13 mouse cellular contexts compared by ENCODE assay signal in genomic region chr4:118147547-118148316, GRCm38 (mm10). TPM values are rescaled to one million over a fixed set of nuclear protein-coding genes. Genes with fewer than 3 reads are reported as not detected.
DNase-seq lines count a peak whose midpoint lies in the region; ATAC-seq and TF ChIP-seq lines count a peak whose summit lies in the region.
"Had no signal": no experiment of that assay in that cellular context is flagged by ENCODE, and none has a peak within 500 bp of the region (broad histone marks: within the 10 kb centered on the region; RNA-seq: fewer than 3 reads in every experiment).

No protein-coding gene starts in this region.

- WGBS in heart, embryonic 11.5 days (ENCODE audit: insufficient replicate concordance): 87% methylated on average over 19 of the region's 19 CpGs
- WGBS in hindbrain, postnatal 0 days: 72% methylated on average over 19 of the region's 19 CpGs

- H3K9ac ChIP-seq in heart, embryonic 11.5 days (ENCODE audit: low read depth, low read length): no peak overlapping the region
- H3K9ac ChIP-seq in hindbrain, postnatal 0 days (replicated peaks; ENCODE audit: low read length): no peak overlapping the region

- H3K36me3 ChIP-seq in heart, embryonic 11.5 days (ENCODE audit: control insufficient read depth, insufficient read depth, low read length): peaks cover 72% of the 10 kb centered on the region
- peaks cover 78% of the 10 kb centered on the region for H3K36me3 ChIP-seq in hindbrain, postnatal 0 days (ENCODE audit: insufficient read depth, low read length)

- no peaks in the 10 kb centered on the region for H3K4me1 ChIP-seq in heart, embryonic 11.5 days (ENCODE audit: control insufficient read depth, insufficient read depth, low read length)
- no peaks in the 10 kb centered on the region for H3K4me1 ChIP-seq in hindbrain, postnatal 0 days (ENCODE audit: insufficient read depth, low read length)

- no peak overlapping the region for H3K27ac ChIP-seq in heart, embryonic 11.5 days (ENCODE audit: low read depth, low read length)
- peak overlapping the region; percentile 16; the same call in 1 of the 2 replicates for H3K27ac ChIP-seq in hindbrain, postnatal 0 days
- H3K27ac ChIP-seq: stomach, postnatal 0 days had no signal

- H3K4me2 ChIP-seq in heart, embryonic 11.5 days: no peak overlapping the region
- no peak overlapping the region for H3K4me2 ChIP-seq in hindbrain, postnatal 0 days (ENCODE audit: low read depth, low read length)

- H3K4me3 ChIP-seq in heart, embryonic 11.5 days (ENCODE audit: low read depth, low read length): no peak overlapping the region
- H3K4me3 ChIP-seq in hindbrain, postnatal 0 days (ENCODE audit: low read length): no peak overlapping the region
- H3K4me3 ChIP-seq: myocyte had no signal

- H3K9me3 ChIP-seq in heart, embryonic 11.5 days (replicated peaks; ENCODE audit: control insufficient read depth, low read length): no peaks in the 10 kb centered on the region
- H3K9me3 ChIP-seq in hindbrain, postnatal 0 days (ENCODE audit: low read length): no peaks in the 10 kb centered on the region

- H3K27me3 ChIP-seq in heart, embryonic 11.5 days (ENCODE audit: control insufficient read depth, insufficient read depth, low read length): no peaks in the 10 kb centered on the region
- H3K27me3 ChIP-seq in hindbrain, postnatal 0 days (ENCODE audit: insufficient read depth, low read length): no peaks in the 10 kb centered on the region

- no peak for ATAC-seq in heart, embryonic 11.5 days (replicated peaks; ENCODE audit: insufficient number of reproducible peaks, low FRiP score, low TSS enrichment)
- peak; percentile 64 for ATAC-seq in hindbrain, postnatal 0 days
- no peak for ATAC-seq in erythroblast, adult 5-6 weeks (replicated peaks; ENCODE audit: low FRiP score, poor library complexity, severe bottlenecking)
- ATAC-seq: forebrain, embryonic 16.5 days had no signal

- peak; percentile 77 to 86 for DNase-seq in heart, adult 18-20 months
- peak; percentile 70 for DNase-seq in right cerebral cortex, adult 18-20 months
- DNase-seq in right cerebral cortex, postnatal 10 days (ENCODE audit: low spot score in 2 of 2): no peak
- DNase-seq in hindbrain, postnatal 0 days (ENCODE audit: low spot score): peak; percentile 52
- DNase-seq in telencephalon, adult 2 months (ENCODE audit: low read depth, low spot score): peak; percentile 86
- no peak for DNase-seq in lung, postnatal 36 days
- DNase-seq: lung, postnatal 14 days; right cerebral cortex, postnatal 14 days had no signal

- no peak for TF ChIP-seq CTCF in hindbrain, postnatal 0 days (IDR thresholded peaks at IDR 0.05; ENCODE audit: low read depth)

RNA-seq across cellular contexts. Expression of gene St3gal3, which starts 13.0 kb away (rescaled TPM):
- total RNA-seq in heart, adult 18-20 months (2021): 10 to 100 TPM; 55.9 to 57.6 TPM
- 5.2 and 6.9 TPM in 2 replicates for polyA plus RNA-seq in heart, embryonic 11.5 days (2014; fragmentation: Nextera tagmentation; extraction: Ambion mirVana)
- total RNA-seq in hindbrain, postnatal 0 days (2014; rRNA removed): 50.2 and 50.9 TPM in 2 replicates
- polyA plus RNA-seq in hindbrain, postnatal 0 days (2015; fragmentation: Nextera tagmentation; extraction: Ambion mirVana): 11.3 and 11.8 TPM in 2 replicates
- total RNA-seq in erythroblast, adult 5-6 weeks (2015; ENCODE audit: low replicate concordance): 0.42 and 7.9 TPM in 2 replicates
- 2.2 and 2.6 TPM in 2 replicates for total RNA-seq in erythroblast, adult 5-6 weeks (2017; ENCODE audit: low replicate concordance)

RNA-seq across cellular contexts. Expression of gene Kdm4a, which starts 32.1 kb away (rescaled TPM):
- total RNA-seq in heart, adult 18-20 months (2021): 10 to 100 TPM; 24.9 to 25.8 TPM
- polyA plus RNA-seq in heart, embryonic 11.5 days (2014; fragmentation: Nextera tagmentation; extraction: Ambion mirVana): 30.7 and 30.8 TPM in 2 replicates
- total RNA-seq in hindbrain, postnatal 0 days (2014; rRNA removed): 87.1 and 93.7 TPM in 2 replicates
- polyA plus RNA-seq in hindbrain, postnatal 0 days (2015; fragmentation: Nextera tagmentation; extraction: Ambion mirVana): 32.5 and 33.6 TPM in 2 replicates
- 21.5 and 27.2 TPM in 2 replicates for total RNA-seq in erythroblast, adult 5-6 weeks (2015; ENCODE audit: low replicate concordance)
- total RNA-seq in erythroblast, adult 5-6 weeks (2017; ENCODE audit: low replicate concordance): 56.9 and 76.8 TPM in 2 replicates

Comparison
In these comparisons a context has a peak if more than half of its experiments do, and no peak if none do; other contexts are left out.
1. DNase-seq: peak in heart, adult 18-20 months (2 of 2), right cerebral cortex, adult 18-20 months (single experiment), hindbrain, postnatal 0 days (single experiment) and telencephalon, adult 2 months (single experiment); none in right cerebral cortex, postnatal 10 days (0 of 2) and lung, postnatal 36 days (single experiment).